In the genomic region with DNA sequence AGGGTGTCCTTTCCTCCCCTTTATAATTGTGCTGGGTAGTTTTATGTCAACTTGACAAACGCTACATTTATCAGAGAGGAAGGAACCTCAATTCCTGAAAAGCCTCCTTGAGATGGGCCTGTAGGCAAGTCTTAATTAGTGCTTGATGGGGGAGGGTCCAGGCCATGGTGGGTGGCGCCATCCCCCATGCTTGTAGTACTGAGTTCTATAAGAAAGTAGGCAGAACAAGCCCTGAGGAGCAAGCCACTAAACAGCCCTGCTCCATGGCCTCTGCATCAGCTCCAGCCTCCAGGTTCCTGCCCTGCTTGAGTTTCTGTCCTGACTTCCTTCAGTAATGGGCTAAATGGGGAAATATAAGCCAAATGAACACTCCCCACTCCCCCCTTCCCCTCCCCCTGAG, we compare ENCODE assay signal across 24 mouse cellular contexts. TPM values are rescaled to one million over a fixed set of nuclear protein-coding genes. Genes with fewer than 3 reads are reported as not detected.
DNase-seq lines count a peak whose midpoint lies in the region; ATAC-seq and TF ChIP-seq lines count a peak whose summit lies in the region.
"Had no signal": no experiment of that assay in that cellular context is flagged by ENCODE, and none has a peak within 500 bp of the region (broad histone marks: within the 10 kb centered on the region; RNA-seq: fewer than 3 reads in every experiment).

No protein-coding gene starts in this region.

- H3K4me1 ChIP-seq in heart, embryonic 12.5 days (replicated peaks) = peaks cover 35% of the 10 kb centered on the region
- peaks cover 39% of the 10 kb centered on the region for H3K4me1 ChIP-seq in hindbrain, embryonic 10.5 days (replicated peaks)
- 0 out of 2 replicates have a peak, but pooled peaks cover 10% of the 10 kb centered on the region for H3K4me1 ChIP-seq in hindbrain, embryonic 14.5 days (replicated peaks; ENCODE audit: control insufficient read depth, insufficient read depth, low read length)

- H3K27ac ChIP-seq in gastrocnemius, adult 2 months = peak overlapping the region; percentile 85
- 0 out of 2 replicates have a peak overlapping the region, but pooled peaks have one; percentile 21 for H3K27ac ChIP-seq in heart, embryonic 12.5 days (ENCODE audit: poor library complexity, severe bottlenecking)
- H3K27ac ChIP-seq in hindbrain, embryonic 10.5 days = 0 out of 2 replicates have a peak overlapping the region, but pooled peaks have one; percentile 16
- no peak overlapping the region for H3K27ac ChIP-seq in hindbrain, embryonic 14.5 days
- H3K27ac ChIP-seq: embryonic facial prominence, embryonic 10.5 days; forebrain, embryonic 13.5 days had no signal

- no peak overlapping the region for H3K9ac ChIP-seq in heart, embryonic 12.5 days
- no peak overlapping the region for H3K9ac ChIP-seq in hindbrain, embryonic 14.5 days
- H3K9ac ChIP-seq: forebrain, embryonic 13.5 days; forebrain, postnatal 0 days had no signal

- no peak for DNase-seq in gastrocnemius, adult 2 months
- DNase-seq in gastrocnemius, postnatal 25 days = no peak
- DNase-seq in heart, postnatal 25 days (ENCODE audit: low spot score) = no peak
- DNase-seq in hindbrain, embryonic 10.5 days (ENCODE audit: low spot score) = no peak
- DNase-seq in hindbrain, embryonic 14.5 days (ENCODE audit: low spot score) = no peak
- DNase-seq: adrenal gland, adult 8-10 months; adrenal gland, postnatal 36 days; cerebellum, adult 2 months; cerebellum, postnatal 10 days; forebrain, postnatal 0 days; gastrocnemius, postnatal 36 days had no signal

- H3K4me3 ChIP-seq in gastrocnemius, adult 2 months = no peak overlapping the region
- H3K4me3 ChIP-seq in heart, embryonic 12.5 days = no peak overlapping the region
- no peak overlapping the region for H3K4me3 ChIP-seq in hindbrain, embryonic 10.5 days
- H3K4me3 ChIP-seq in hindbrain, embryonic 14.5 days (replicated peaks; ENCODE audit: low read length) = no peak overlapping the region
- H3K4me3 ChIP-seq: embryonic facial prominence, embryonic 10.5 days; forebrain, embryonic 13.5 days had no signal

- no peaks in the 10 kb centered on the region for H3K27me3 ChIP-seq in heart, embryonic 12.5 days (replicated peaks)
- H3K27me3 ChIP-seq in hindbrain, embryonic 10.5 days (ENCODE audit: insufficient read depth, poor library complexity, severe bottlenecking) = no peaks in the 10 kb centered on the region; the same call in 1 of the 2 replicates
- no peaks in the 10 kb centered on the region for H3K27me3 ChIP-seq in hindbrain, embryonic 14.5 days (ENCODE audit: control insufficient read depth, insufficient read depth, low read length)
- H3K27me3 ChIP-seq: forebrain, embryonic 13.5 days had no signal

- ATAC-seq in heart, embryonic 12.5 days (ENCODE audit: insufficient number of reproducible peaks, low FRiP score) = no peak
- no peak for ATAC-seq in hindbrain, embryonic 14.5 days (ENCODE audit: low FRiP score)
- peak; percentile 22; the same call in 1 of the 2 replicates for ATAC-seq in granulocyte monocyte progenitor cell, adult 5-6 weeks (replicated peaks; ENCODE audit: poor library complexity, severe bottlenecking)
- ATAC-seq: forebrain, embryonic 13.5 days; forebrain, postnatal 0 days; hindbrain, embryonic 16.5 days; intestine, postnatal 0 days had no signal

- TF ChIP-seq CTCF in gastrocnemius, adult 2 months (IDR thresholded peaks at IDR 0.05) = no peak

- intact Hi-C loops in gastrocnemius, adult 2 months (cut with DNase I) = loop anchor here (5.0 kb wide), 1 partner anchor 116 kb away; the partner anchor contains the start of gene Nudt4
- intact Hi-C loops in heart, postnatal 25 days (cut with DNase I) = loop anchor here (5.0 kb wide), 1 partner anchor 116 kb away; the partner anchor contains the start of gene Nudt4

- WGBS in heart, embryonic 12.5 days = 63% methylated on average over 2 of the region's 2 CpGs
- WGBS in hindbrain, embryonic 10.5 days = 92% methylated on average over 2 of the region's 2 CpGs
- WGBS in hindbrain, embryonic 14.5 days = 85% methylated on average over 2 of the region's 2 CpGs

- no peaks in the 10 kb centered on the region for H3K36me3 ChIP-seq in heart, embryonic 12.5 days
- H3K36me3 ChIP-seq in hindbrain, embryonic 10.5 days = no peaks in the 10 kb centered on the region
- H3K36me3 ChIP-seq in hindbrain, embryonic 14.5 days (replicated peaks; ENCODE audit: control insufficient read depth, insufficient read depth) = no peaks in the 10 kb centered on the region
- H3K36me3 ChIP-seq: embryonic facial prominence, embryonic 10.5 days; G1E had no signal

- no peak overlapping the region for H3K4me2 ChIP-seq in heart, embryonic 12.5 days
- no peak overlapping the region for H3K4me2 ChIP-seq in hindbrain, embryonic 14.5 days (replicated peaks)
- H3K4me2 ChIP-seq: forebrain, embryonic 13.5 days had no signal

- no peaks in the 10 kb centered on the region for H3K9me3 ChIP-seq in heart, embryonic 12.5 days (replicated peaks)
- no peaks in the 10 kb centered on the region for H3K9me3 ChIP-seq in hindbrain, embryonic 10.5 days
- no peaks in the 10 kb centered on the region for H3K9me3 ChIP-seq in hindbrain, embryonic 14.5 days (ENCODE audit: control insufficient read depth, low read length)
- H3K9me3 ChIP-seq: embryonic facial prominence, embryonic 10.5 days; forebrain, embryonic 13.5 days; G1E had no signal

RNA-seq across cellular contexts. Expression of gene Anapc15-ps, which starts 5.4 kb away (rescaled TPM):
- not detected for total RNA-seq in gastrocnemius, adult 2 months (2021)
- total RNA-seq in gastrocnemius, postnatal 25 days (2021) = not detected
- not detected in 2 replicates for polyA plus RNA-seq in heart, embryonic 12.5 days (2016; fragmentation: Nextera tagmentation; extraction: Ambion mirVana)
- not detected for total RNA-seq in heart, postnatal 25 days (2021)
- polyA plus RNA-seq in hindbrain, embryonic 10.5 days (2016; fragmentation: Nextera tagmentation; extraction: Ambion mirVana) = not detected in 2 replicates
- not detected in 2 replicates for polyA plus RNA-seq in hindbrain, embryonic 14.5 days (2014; fragmentation: Nextera tagmentation; extraction: Ambion mirVana)
- total RNA-seq in granulocyte monocyte progenitor cell, adult 5-6 weeks (2014; fragmentation: Nextera tagmentation) = not detected in 2 replicates
- total RNA-seq in granulocyte monocyte progenitor cell, adult 5-6 weeks (2017) = 1.6 and 3.6 TPM in 2 replicates
- total RNA-seq: adrenal gland, postnatal 36 days; forebrain, postnatal 0 days; gastrocnemius, adult 18-20 months; gastrocnemius, postnatal 36 days had no signal
- polyA plus RNA-seq: CD4-positive, CD25-positive, alpha-beta regulatory T cell, adult 4 months; embryonic facial prominence, embryonic 10.5 days; embryonic facial prominence, embryonic 14.5 days; forebrain, embryonic 13.5 days; forebrain, postnatal 0 days; G1E; heart, embryonic 14.5 days; hindbrain, embryonic 11.5 days; inflammation-experienced regulatory T-cells, adult 6 months; intestine, postnatal 0 days had no signal
